Mouse (Mus musculus): Measurements from ENCODE around the gene Vmn2r116. TPM values are rescaled to one million over a fixed set of nuclear protein-coding genes. Genes with fewer than 3 reads are reported as not detected.
"Not testable (repeated sequence)": the region's sequence is repeated elsewhere in the genome, so short reads cannot be mapped to it uniquely, and the experiment has no call there.

Gene Vmn2r116
- polyA plus RNA-seq (2015; fragmentation: Nextera tagmentation; extraction: Ambion mirVana): not detected in 2 replicates

DNA sequence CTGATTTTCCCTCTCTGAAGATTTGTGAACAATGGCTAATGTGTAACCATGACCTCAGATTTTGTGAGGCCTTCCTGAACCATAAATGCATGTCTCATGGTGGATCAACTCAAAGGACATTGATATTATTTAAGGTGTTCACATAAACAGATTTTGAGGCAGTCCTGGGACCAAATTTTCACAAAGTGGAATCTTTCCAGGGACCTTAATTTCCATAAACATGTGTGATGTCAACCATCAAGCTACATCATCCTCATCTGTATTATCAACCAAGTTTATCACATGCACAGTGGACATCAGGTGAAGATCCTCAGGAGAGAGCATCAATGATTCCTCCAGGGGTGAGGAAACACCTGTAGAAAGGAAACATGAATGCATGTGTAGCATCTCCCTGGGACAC, at the start of gene Vmn2r116:
Vmn2r116 (plus strand) TSS at position 301 of the 400 bp plus-strand sequence.
- DNase-seq (ENCODE audit: low spot score): not testable (repeated sequence)

DNA sequence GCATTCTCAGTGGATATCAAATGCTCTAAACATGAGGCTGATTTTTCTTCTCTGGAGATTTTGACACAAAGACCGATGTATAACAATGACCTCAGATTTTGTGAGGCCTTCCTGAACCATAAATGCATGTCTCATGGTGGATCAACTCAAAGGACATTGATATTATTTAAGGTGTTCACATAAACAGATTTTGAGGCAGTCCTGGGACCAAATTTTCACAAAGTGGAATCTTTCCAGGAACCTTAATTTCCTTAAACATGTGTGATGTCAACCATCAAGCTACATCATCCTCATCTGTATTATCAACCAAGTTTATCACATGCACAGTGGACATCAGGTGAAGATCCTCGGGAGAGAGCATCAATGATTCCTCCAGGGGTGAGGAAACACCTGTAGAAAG, 41.0 kb upstream of the Vmn2r116 start, which contains the start of gene Vmn2r115:
Vmn2r115 (plus strand) TSS at position 301 of the 400 bp plus-strand sequence.
- not testable (repeated sequence) for DNase-seq (ENCODE audit: low spot score)

DNA sequence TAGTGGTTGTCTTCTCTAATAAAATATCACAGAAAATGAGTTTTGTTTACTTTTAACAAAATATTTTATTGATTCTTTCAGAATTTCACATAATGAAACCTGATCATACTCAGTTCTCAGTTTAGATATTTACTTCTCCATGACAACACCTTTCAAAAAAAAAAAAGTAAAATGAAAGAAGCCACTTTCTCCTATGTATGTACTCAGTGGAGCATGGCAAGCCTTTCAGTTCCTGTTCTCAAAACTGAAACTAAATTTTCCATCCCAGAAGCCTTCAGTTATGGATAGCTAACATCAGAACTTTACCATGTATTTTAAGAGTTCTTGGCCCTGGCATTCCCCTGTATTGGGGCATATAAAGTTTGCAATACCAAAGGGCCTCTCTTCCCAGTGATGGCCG, 32.8 kb upstream of the Vmn2r116 start:
- DNase-seq (ENCODE audit: low spot score): no peak

DNA sequence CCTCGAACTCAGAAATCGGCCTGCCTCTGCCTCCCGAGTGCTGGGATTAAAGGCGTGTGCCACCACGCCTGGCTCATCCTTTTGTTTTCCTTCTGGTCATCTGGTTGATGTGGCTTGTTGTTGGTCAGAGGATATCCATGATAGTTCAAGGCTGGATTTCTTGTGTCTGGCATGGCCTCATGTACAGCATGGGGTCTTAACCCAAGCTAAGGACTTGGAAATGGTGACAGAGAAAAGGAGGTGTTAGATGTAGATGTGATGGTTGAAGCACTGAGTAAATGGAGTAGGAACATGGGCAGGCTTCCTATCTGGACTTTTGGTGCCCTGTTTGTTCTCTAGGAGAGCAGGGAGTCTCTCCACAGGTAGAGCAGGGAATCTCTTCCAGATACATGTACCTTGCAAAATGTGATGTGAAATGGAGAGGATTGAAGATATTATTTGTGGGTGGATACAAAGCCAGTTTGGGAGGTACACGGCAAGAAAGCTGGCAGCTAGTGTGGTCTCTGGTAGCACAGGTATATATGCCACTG, 48.8 kb downstream of the Vmn2r116 start:
- no peak for DNase-seq (ENCODE audit: low spot score)

Other genes with a start within 250 kb of the Vmn2r116 start
- 8.0 and 8.4 TPM in 2 replicates for gene Zfp40, start 191.4 kb upstream of the Vmn2r116 start, polyA plus RNA-seq (2015; fragmentation: Nextera tagmentation; extraction: Ambion mirVana)
- not detected in 2 replicates for gene Vmn2r114, start 72.1 kb upstream of the Vmn2r116 start, polyA plus RNA-seq (2015; fragmentation: Nextera tagmentation; extraction: Ambion mirVana)
- gene Vmn2r115, start 40.9 kb upstream of the Vmn2r116 start, polyA plus RNA-seq (2015; fragmentation: Nextera tagmentation; extraction: Ambion mirVana): not detected in 2 replicates
- not detected in 2 replicates for gene Vmn2r117, start 95.1 kb downstream of the Vmn2r116 start, polyA plus RNA-seq (2015; fragmentation: Nextera tagmentation; extraction: Ambion mirVana)
- gene Zfp213, start 179.6 kb downstream of the Vmn2r116 start, polyA plus RNA-seq (2015; fragmentation: Nextera tagmentation; extraction: Ambion mirVana): 14.6 and 14.9 TPM in 2 replicates
- gene Zfp13, start 214.9 kb downstream of the Vmn2r116 start, polyA plus RNA-seq (2015; fragmentation: Nextera tagmentation; extraction: Ambion mirVana): 1.5 and 1.7 TPM in 2 replicates
- gene Zscan10, start 216.3 kb downstream of the Vmn2r116 start, polyA plus RNA-seq (2015; fragmentation: Nextera tagmentation; extraction: Ambion mirVana): 0.05 and 0.08 TPM in 2 replicates